Mouse (Mus musculus): ENCODE measurements at regions not wholly inside any gene's neighbourhood (a gene's known extent, or its start where the extent isn't known, plus 50 kb on each side); places are given as distances from the start of the nearest gene placed in this dataset.

DNA sequence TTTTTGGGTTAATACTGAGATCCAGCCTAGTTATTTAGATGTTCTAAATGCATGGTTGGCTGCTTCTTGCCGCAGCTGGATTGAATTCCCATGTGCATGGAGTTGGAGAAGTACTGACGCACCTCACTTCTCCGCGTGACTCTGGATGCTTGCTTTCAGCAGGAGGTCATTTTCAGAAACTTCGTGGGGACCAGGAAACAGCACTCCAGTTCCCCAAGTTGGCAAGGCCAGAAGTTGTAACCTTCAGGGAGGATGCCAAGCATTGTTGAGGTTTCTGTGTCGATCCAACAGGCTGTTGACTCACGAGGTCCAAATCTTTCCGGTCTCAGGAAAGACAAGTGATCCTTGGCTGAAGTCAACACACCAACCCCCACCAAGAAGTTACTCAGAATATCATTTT lies 167.6 kb upstream of the Dpt start:
- DNase-seq (ENCODE audit: low read depth), result no peak

- no peak for DNase-seq (ENCODE audit: low read depth)
These were observed 164.8 kb upstream of the Atp1b1 start for GRCm38 (mm10) chr1:164622946-164623345.

GRCm38 (mm10) chr1:164622417-164622816 lies 164.3 kb upstream of the Atp1b1 start:
- peak; percentile 23 for DNase-seq (ENCODE audit: low read depth)

- no peak for DNase-seq (ENCODE audit: low read depth)
These were observed 162.0 kb upstream of the Atp1b1 start for GRCm38 (mm10) chr1:164620129-164620528.

DNA sequence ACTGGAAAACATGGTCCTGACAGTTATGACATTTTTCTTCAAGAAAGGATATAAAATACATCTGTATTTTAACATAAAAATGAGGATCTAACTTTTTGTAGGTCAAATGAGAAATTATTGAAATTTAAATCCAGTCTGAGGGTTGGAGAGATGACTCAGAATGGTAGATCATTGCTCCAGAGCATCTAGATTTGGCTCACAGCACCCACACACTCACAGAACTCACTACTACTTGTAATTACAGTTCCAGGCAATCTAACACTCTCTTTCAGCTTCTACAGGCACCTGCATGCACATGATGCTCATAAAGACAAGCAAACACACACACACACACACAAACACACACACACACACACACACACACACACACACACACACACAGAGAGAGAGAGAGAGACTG lies 159.7 kb upstream of the Atp1b1 start:
- no peak for DNase-seq (ENCODE audit: low read depth)

DNA sequence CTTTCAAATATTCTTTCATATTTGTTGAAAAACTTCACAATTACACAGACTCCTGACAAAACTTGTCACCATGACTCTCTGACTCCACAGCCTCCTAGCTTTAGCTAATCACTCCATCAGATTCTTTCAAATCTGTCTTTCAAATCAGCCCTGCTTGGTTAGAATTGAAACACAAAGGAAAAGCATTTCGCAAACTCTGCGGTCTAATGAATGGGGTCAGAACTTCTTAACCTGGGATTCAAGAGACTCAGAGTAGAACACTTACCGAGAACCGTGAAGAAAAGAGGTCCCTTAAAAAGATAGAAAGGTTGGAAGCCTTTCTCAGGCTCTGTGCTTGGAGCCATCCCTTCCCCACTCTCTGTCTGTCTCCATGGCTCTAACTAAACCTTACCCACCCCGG lies 148.9 kb upstream of the Atp1b1 start:
- DNase-seq (ENCODE audit: low read depth), result no peak

GRCm38 (mm10) chr1:164606141-164606754 lies 148.1 kb upstream of the Atp1b1 start:
- DNase-seq (ENCODE audit: low read depth), result no peak

- no peak for DNase-seq (ENCODE audit: low read depth)
These were observed 145.3 kb upstream of the Atp1b1 start for GRCm38 (mm10) chr1:164603433-164603832.

DNA sequence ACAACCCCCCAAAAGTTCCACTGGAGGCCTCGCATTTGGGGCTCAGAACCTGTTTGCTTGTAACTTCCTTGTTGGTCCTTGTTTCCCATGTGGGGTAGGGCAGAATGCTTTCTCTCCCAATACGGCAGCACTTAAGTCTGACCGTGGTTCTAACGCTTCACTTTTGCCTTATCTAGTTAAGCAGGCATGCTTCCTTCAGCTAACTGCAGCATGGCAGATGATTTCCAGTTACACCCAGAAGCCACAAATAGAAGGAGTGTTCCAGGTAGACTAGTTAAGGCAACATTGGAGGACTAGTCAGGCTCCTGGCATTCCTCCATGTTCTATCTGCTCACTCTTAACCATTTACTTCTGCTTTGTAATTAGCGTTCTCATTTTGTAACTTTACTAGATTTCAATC lies 144.4 kb upstream of the Atp1b1 start:
- no peak for DNase-seq (ENCODE audit: low read depth)

- no peak for DNase-seq (ENCODE audit: low read depth)
These were observed 132.1 kb upstream of the Atp1b1 start for GRCm38 (mm10) chr1:164590205-164590613.

DNA sequence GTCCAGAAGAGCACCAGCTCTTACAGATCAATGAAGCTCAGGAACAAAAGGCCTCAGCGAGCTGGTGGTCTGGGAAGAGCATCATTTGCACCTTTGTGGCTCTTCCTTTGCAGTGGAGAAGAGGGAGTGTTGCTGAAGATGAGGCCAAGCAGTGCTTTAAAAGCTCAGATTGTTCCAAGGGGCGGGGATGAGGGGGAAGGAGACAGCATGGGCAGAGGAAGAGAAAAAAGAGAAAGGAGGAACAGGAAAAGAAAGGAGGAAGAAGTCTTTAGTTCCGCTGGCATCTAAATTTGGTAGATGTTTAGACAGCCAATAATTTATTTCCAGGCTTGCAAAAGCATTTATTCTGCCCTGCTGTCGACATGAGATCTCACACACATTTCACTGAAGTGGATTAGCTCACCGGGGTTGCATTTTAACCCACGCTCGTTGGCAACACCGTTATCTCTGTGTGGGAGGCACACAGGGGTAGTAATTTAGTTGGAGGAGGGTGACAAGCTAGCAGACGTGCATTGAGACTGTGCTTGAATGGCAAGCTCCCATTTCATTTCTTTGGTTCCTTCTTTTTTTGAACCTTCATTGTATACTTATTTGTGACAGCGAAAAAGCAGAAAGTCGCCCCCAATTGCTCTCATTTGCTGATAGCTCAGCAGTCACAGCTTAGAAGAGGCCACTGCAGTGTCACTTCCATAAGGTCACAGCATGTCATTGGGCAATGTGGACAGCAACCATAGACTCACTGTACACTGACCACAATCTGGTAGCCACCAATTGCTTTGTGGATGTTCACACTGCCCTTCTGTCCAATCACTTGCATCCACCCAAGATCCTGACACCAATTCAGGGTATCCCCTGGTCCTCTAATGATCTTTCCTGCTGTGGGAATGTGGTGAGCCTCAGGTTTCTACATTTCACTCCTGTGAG lies 128.2 kb upstream of the Atp1b1 start:
- DNase-seq (ENCODE audit: low read depth), result no peak

GRCm38 (mm10) chr1:164576856-164577489 lies 118.8 kb upstream of the Atp1b1 start:
- DNase-seq (ENCODE audit: low read depth), result no peak

DNA sequence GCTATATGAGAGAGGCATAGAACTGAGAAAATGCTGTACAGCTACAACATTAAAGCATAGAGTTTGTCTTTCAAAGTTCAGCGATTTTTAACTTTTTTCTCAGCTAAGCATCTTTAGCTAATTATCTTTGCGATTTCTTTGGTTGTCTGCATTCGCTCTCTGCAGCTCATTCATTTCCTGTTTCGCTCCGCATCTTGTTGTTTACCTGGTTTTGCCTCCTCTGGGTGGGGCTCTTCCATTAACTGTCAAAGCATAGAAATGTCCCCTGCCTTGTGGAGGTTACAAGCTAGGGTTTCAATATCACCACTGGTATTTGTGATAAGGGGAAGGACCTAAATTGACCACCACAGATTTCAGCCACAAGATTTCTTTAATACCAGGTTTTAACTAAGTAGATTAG lies 115.5 kb upstream of the Atp1b1 start:
- no peak for DNase-seq (ENCODE audit: low read depth)

- no peak for DNase-seq (ENCODE audit: low read depth)
These were observed 114.0 kb upstream of the Atp1b1 start for GRCm38 (mm10) chr1:164572183-164572582.

DNA sequence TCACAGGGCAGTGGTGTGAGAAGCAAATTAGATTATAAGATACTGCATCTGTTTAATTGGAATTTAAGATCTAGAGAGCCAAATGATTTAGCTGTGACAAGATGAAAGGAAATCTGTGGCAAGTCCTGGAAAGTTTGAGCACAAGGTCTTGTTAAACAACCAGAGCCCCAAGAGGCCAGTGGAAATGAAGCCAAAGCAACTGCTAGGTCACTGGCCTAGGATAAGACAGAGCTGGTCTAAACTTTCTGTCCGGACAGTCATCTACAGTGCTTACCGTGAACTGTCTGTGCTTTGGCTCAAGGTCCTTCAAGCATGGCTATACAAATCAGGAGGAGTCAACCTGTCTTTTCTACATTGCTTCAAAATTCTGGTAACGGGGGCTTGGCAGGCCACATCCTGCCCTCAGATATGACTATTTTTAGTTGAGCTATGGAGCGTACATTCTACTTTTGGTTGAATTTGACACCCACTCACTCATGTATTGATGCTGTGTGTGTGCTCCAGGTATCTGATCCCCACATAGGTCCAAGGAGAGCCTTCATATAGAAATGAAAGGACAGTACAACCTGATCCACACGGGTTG lies 113.4 kb upstream of the Atp1b1 start:
- DNase-seq (ENCODE audit: low read depth), result no peak

GRCm38 (mm10) chr1:164564847-164565246 lies 106.7 kb upstream of the Atp1b1 start:
- DNase-seq (ENCODE audit: low read depth), result no peak

- DNase-seq (ENCODE audit: low read depth), result no peak
These were observed 101.5 kb upstream of the Atp1b1 start for GRCm38 (mm10) chr1:164559546-164560228.

- DNase-seq (ENCODE audit: low read depth), result no peak
These were observed 94.5 kb upstream of the Atp1b1 start for GRCm38 (mm10) chr1:164552658-164553057.

- no peak for DNase-seq (ENCODE audit: low read depth)
These were observed 92.9 kb upstream of the Atp1b1 start for GRCm38 (mm10) chr1:164551019-164551418.

GRCm38 (mm10) chr1:164550596-164550995 lies 92.4 kb upstream of the Atp1b1 start:
- DNase-seq (ENCODE audit: low read depth), result no peak

GRCm38 (mm10) chr1:164548071-164548470 lies 89.9 kb upstream of the Atp1b1 start:
- DNase-seq (ENCODE audit: low read depth), result no peak

DNA sequence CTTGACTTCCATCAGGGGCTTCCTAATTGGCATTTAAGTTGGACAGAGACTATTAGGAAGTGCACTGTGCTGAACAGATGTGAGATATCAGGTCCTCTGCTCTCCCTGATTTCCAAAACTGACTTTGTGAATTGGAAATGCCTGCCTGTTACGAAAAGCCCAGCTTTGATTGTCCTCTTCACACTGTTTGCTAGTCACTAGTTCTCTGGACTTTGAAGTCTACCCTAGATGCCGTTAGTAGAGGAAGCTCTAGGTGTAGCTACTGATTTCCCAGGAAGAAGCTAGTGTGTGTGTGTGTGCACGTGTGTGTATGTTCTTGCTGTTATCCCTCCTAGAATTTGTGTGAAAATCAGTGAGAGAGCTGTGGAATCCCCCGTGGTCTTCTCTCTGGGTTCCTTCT lies 87.7 kb upstream of the Atp1b1 start:
- no peak for DNase-seq (ENCODE audit: low read depth)

Measured in 416B (cell line).